Mouse (Mus musculus) T-helper 1 cell (primary cell): ENCODE measurements at regions not wholly inside any gene's neighbourhood (a gene's known extent, or its start where the extent isn't known, plus 50 kb on each side); places are given as distances from the start of the nearest gene placed in this dataset.

Experiments
- in situ Hi-C: fragments of 300-600 bp; cut with MboI, MseI; formaldehyde crosslinking; loops from one replicate; pipeline ENCODE4 v1.15.1; 2025; ENCODE audit warnings: high pct_unique_total_duplicates

DNA sequence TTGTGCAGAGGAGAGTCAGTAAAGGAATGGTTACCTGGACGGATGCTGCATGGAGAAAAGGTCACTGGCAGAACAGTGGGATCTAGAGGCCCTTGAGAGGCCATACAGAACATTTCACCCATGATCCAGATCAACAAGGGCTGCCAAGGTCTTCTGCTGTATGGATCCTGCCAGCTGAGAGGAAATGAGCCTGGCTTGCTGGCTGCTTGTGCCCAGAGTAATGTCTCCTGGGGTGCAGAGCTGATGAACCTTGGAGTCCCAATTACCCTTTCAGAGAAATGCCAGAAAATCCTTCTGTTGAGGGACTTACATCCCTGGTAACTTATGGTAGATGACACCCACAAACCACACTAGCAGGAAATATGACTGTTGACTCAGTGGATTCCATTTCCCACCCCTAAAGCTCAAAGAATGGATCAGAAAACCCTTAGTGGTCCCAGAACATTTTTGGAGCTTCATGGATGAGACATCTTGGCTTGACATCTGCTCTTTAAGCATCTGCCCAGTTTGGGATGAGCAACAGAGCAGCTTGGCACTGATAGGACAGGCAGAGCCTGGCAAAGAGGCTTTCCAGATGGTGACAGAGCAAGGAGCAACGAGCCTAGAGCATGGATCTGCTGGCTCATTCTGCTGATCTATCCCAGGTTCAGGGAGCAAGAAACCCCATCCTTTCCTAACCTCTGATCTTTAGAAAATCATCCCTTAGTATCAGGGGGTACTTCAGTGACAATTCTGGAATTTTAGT is 416.6 kb downstream of the Adra2a start:
- in situ Hi-C loops = no loop called here

DNA sequence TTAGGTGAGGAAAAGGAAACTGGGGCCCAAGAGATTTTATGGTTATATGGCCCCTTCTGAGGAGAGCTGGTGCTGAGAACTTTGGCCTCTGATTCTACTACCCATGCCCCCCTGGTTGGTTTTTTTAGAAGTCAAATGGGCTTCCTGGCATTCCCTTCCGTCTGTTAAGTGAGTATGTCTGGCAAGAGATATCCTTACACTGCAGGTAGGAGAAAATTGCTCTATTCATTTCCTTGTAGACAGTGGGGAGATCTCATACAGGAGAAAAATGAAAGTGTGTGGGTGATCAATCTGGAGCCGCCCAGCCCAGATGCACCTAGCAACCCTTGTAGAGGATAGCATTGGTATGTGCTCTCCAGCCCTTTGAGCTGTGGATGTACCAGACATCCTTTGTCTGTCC is 418.5 kb downstream of the Adra2a start:
- in situ Hi-C loops = no loop called here

DNA sequence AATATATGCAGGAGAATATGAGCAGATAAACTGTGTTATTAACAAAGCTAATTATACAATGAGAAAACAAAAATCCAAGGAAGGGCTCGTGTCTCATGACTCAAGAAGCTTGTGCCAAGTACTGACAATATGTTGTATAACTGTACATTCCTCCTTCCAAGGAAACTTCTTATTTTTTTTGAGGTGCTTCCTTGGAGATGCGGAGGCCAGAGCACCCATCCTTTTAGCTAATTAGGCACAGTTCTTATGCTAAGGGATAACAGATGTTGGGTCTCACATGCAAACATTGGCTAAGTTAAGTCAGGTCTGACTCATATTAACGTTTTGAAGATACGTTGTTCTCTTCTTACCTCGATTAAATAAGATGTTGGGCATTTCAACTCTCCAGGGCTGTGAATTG is 426.1 kb downstream of the Adra2a start:
- in situ Hi-C loops = no loop called here

DNA sequence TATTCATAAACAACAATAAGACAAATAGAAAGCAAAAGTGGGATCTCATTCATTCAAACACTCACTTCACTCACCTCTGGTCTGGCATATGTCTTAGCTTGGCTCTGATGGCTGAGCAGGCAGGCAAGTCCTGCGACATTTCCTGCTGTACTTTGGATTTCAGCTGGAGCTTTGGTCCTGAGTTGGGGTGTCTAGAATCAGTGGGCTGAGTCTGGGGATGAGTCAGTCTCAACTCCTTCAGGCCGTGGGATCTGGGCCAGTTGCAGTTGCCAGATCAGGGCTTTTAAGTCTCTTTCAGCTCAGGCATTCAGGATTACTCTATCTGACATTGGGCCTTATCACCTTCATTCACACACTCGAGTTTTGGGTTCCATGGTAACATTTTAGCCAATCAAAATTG is 454.1 kb downstream of the Adra2a start:
- in situ Hi-C loops = no loop called here

DNA sequence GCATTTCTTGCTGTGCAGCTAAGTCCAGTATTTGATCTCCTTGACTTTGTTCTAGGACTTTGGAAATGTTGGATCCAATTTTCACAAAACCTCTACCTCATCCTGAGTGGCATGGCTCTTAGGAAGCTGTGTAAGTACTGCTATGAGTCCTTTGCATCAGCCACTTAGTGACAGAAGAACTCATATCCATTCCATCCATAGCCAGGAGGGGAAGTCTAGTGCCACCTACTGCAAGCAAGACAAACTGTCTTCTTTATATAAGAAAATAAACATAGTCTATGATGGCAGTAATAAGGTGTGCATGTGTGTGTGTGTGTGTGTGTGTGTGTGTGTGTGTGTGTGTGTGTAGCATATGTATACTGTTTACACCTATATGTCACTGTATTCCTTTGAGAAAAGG is 489.9 kb downstream of the Adra2a start:
- in situ Hi-C loops = no loop called here

DNA sequence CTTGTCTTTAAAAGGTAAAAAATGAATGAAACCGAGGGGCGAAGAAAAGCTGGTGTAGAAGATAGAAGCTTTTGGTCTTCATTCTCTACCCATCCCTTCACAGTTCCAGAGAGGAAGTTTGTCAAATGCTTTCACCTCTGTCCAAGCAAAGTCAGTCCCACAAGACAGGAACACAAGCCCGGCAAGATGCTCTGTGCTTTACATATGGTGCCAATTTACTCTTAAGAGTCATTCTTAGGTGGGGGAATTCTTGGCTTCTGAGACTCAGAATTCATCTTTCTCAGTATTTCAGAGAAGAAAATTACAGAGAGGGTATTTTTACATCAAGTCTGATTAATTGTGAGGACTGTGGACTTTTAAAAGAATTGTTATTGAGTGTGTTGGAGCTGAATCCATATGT is 511.4 kb downstream of the Adra2a start:
- in situ Hi-C loops = no loop called here

DNA sequence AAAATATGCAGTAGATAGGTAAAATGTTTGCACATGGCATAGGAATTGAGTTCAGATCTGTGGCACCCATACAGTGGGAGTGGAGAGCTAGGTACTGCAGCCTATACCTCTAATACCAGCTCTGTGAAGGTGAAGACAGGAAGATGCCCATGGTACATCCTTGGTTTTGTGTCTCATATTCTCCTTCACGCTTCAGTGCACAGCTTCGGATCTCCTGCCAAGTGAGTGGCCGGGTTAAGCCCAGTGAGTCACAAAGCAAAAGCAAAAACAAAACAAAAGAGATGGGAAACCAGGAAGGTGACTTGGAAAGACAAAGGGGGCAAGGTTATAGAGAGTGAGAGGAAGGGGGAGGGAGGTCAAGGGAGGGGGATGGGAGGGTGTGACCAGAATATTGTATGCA is 514.0 kb downstream of the Adra2a start:
- in situ Hi-C loops = no loop called here

DNA sequence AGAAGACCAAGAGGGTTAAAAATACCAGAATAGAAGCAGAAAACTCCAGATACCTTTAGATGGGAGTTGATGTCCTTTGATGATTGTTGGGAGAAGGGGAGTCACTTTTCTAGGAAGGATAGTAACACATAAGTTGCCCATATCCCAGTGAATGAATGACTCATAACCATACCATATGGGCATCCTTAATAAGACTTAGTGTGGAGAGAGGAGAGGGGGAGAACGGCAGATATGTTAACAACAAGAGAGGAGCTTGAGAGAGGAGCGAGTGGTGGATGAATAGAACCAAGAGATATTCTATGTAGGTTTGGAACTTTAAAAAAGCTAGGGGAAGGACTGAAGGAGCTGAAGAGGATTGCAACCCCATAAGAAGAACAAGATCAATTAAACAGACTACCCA is 539.6 kb downstream of the Adra2a start:
- in situ Hi-C loops = no loop called here

DNA sequence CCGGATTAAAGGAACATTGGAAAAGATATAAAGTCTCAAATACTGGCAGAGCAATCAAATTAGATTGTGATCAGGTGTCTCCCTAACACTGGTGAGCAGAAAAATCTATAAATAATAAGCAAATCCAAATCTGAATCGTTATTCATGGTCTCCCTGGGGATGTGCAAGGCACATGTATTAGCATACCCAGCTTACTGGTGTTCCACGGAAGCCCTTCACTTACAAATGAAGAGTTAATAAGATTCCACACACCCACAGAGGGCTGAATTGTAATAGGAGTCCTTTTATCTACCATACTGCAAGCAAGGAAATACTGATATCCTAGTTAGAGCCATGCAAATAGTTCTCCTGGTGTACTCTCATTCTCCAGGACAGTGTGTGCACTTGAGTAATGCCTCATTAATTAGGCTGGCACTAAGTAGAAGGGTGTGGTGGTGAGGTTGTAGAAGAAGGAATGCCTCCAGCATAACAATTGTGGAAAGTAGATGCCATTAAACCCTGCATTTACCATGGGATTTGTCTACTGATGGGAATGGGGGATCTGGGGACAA is 540.8 kb downstream of the Adra2a start:
- in situ Hi-C loops = no loop called here

DNA sequence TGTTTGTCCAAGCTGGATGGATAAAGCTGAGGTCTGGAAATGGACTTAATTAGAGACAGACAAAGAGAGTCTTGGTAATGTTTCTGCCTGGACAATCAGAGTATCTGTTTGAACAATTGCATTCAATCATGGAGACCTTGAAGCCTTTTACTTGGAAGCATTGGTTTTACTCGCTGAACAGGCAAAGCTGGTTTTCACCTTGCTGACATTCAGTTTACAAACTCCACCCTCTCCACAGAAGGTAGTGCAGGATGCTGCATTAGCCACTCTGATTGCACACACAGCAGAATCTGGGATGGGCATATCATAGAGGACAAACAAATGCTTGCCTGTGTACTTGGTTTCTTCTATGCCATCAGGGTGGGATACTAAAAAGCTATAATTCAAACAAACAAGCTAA is 541.4 kb downstream of the Adra2a start:
- in situ Hi-C loops = no loop called here

DNA sequence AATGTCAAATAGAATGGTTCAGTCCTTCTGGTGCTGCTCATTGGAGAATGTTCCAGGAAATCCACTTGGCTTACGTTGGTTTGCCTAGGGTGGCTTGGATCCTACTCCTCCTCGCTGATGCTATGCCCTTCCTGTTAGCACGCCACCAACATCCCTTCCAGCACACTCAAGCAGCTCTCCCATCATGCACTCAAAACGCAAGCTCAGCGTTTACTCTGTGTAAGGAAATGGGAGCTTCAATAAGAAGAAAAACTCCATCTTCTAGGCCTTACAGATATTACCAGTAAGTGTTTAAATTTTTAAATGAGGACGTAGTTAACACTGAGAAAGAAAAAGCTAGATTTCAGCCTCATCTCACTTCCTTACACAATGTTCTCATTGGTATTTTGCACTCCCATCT is 523.7 kb downstream of the Gpam start:
- in situ Hi-C loops = no loop called here

DNA sequence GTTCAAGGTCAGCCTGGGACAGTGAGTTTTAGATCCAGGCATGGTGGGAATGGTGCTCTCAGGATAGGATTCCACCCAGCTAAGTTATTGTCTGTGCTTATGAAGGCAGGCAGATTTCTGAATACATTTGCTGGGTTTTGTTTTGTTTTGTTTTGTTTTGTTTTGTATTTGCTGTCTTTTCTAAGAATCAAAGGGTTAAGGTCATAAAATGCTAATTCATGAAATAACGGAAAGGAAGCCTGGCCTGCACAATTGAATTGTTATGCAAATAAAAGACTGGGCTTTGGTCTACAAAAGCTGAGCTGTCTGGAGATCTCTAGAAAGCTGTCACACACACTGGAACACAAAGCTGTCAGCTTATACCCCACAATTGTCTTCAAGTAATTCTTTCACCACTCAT is 521.7 kb downstream of the Gpam start:
- in situ Hi-C loops = no loop called here

DNA sequence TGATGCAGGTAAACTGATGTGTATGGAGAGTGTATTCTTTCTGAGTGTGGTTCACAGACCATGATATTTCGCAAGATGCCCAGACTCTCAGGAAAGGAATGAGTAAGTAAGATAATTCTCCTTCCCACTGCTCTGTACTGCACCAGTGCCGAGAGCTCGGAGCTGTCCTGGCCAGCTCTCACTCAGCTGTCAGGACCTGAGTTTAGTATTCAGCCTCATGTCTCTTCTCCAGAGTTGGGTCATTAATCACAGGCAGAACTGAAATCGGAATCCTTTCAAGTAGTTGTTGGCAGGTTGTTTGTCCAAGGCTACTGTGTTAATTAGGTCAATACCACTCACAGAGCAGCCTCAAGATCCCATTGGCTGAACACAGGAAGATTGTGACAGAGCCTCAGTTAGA is 510.1 kb downstream of the Gpam start:
- in situ Hi-C loops = no loop called here
